Mouse (Mus musculus) heart, embryonic 13.5 days (tissue): ENCODE results near the gene Apoc2. TPM values are rescaled to one million over a fixed set of nuclear protein-coding genes. Genes with fewer than 3 reads are reported as not detected.
A peak's percentile ranks its signal among the peaks of the same experiment; 100 is the strongest.

ENCODE experiments used
- ATAC-seq: fragments of 200-750 bp; cut with Nextera tagmentation; 2 replicates; pipeline ENCODE4 v1.8.0; 2017; ENCODE audit warnings: moderate TSS enrichment; ENCODE audit not compliant: insufficient number of reproducible peaks, low FRiP score, low TSS enrichment; ENCODE audit errors: extremely low read depth
- H3K27ac ChIP-seq: fragments of 300-500 bp; sonication (generic); replicated peaks from 2 replicates; pipeline ENCODE4 v1.5.1; 2015; ENCODE audit warnings: moderate library complexity, mild to moderate bottlenecking, inconsistent platforms
- H3K27me3 ChIP-seq: fragments of 300-500 bp; sonication (generic); replicated peaks from 2 replicates; pipeline ENCODE4 v1.6.1; 2015; ENCODE audit warnings: mild to moderate bottlenecking, inconsistent platforms
- H3K36me3 ChIP-seq: fragments of 300-500 bp; sonication (generic); 2 replicates; pipeline ENCODE4 v1.6.1; 2015; ENCODE audit warnings: mild to moderate bottlenecking, inconsistent platforms
- H3K4me1 ChIP-seq: fragments of 300-500 bp; sonication (generic); 2 replicates; pipeline ENCODE4 v1.6.1; 2015; ENCODE audit warnings: inconsistent platforms
- H3K4me2 ChIP-seq: fragments of 300-500 bp; sonication (generic); 2 replicates; pipeline ENCODE4 v1.6.1; 2015; ENCODE audit warnings: inconsistent platforms, mild to moderate bottlenecking, moderate library complexity
- H3K4me3 ChIP-seq: fragments of 300-500 bp; sonication (generic); 2 replicates; pipeline ENCODE4 v1.5.1; 2015; ENCODE audit warnings: moderate library complexity, mild to moderate bottlenecking, inconsistent platforms
- H3K9ac ChIP-seq: fragments of 300-500 bp; sonication (generic); 2 replicates; pipeline ENCODE4 v1.6.1; 2015; ENCODE audit warnings: inconsistent platforms, mild to moderate bottlenecking, moderate library complexity
- H3K9me3 ChIP-seq: fragments of 300-500 bp; sonication (generic); 2 replicates; pipeline ENCODE4 v1.6.1; 2016; ENCODE audit warnings: inconsistent platforms
- WGBS: fragments of 180-500 bp; shearing (Covaris S2); methylation state at CpG from one replicate; pipeline ENCODE4 v1.1.7; 2015; ENCODE audit warnings: mixed read lengths; 5-methylcytosine and 5-hydroxymethylcytosine counted together
- polyA plus RNA-seq: library from polyadenylated mRNA; unstranded; fragments of >200 nt; fragmentation: Nextera tagmentation; extraction: Ambion mirVana; gene quantifications from 2 replicates; pipeline ENCODE4 v1.2.1, GENCODE M21; 2015

The Apoc2 gene
- polyA plus RNA-seq, result 3.6 and 22.3 TPM in 2 replicates

- no peak for ATAC-seq
- 52% methylated on average over 8 of the region's 8 CpGs for WGBS
- no peaks in the 10 kb centered on the region for H3K9me3 ChIP-seq
- no peak within 1 kb of the TSS for H3K4me2 ChIP-seq
- no peaks in the 10 kb centered on the region for H3K36me3 ChIP-seq
- no peak within 1 kb of the TSS for H3K9ac ChIP-seq
- no peak within 1 kb of the TSS for H3K4me3 ChIP-seq
- no peak within 1 kb of the TSS for H3K27ac ChIP-seq
- no peaks in the 10 kb centered on the region for H3K27me3 ChIP-seq
- peaks cover 7% of the 10 kb centered on the region; the same call in 1 of the 2 replicates for H3K4me1 ChIP-seq
These were observed at the start of gene Apoc2 for GRCm38 (mm10) chr7:19677872-19678271. TSS of gene Apoc2 (minus strand) at chr7:19677941.

DNA sequence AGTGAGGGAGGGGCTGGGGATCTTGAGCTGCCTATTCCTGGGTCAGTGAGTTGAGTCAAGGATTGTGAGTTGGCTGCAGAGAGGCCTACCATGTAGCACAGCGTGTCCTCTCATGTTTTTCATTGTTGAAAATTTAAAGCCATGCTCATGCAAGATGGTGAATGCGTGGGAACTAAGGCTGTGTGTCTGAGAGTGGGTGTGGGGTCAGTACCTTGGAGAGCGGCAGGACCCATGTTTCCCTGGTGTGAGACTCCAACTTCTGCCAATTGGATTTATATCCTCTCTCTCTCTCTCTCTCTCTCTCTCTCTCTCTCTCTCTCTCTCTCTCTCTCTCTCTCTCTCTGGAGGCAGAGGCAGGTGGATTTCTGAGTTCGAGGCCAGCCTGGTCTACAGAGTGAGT lies 48.8 kb upstream of the Apoc2 start:
- peaks cover 100% of the 10 kb centered on the region for H3K36me3 ChIP-seq
- WGBS, result 88% methylated on average over 4 of the region's 4 CpGs
- no peaks in the 10 kb centered on the region for H3K27me3 ChIP-seq

DNA sequence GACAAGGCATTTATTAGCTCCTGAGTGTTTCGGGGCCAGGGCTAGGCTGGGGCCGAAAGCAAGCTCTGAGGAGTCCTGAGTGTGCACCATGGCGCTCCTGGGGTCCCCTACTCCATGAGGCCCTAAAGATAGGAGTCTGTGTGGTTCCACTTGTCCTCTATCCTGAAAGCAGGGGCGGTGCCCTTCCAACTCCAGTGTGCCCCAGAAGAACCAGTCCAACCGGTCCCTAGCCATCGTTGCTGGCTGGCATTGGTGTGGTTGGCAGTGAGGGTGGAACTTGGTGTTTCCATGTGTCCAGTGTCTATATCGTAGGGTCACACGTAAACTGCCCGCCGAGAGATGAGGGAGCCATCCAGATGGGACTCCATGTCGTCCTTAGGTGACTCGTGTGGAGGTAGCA lies 46.4 kb upstream of the Apoc2 start:
- peaks cover 11% of the 10 kb centered on the region for H3K9me3 ChIP-seq
- H3K27me3 ChIP-seq, result no peaks in the 10 kb centered on the region
- WGBS, result 95% methylated on average over 12 of the region's 12 CpGs
- H3K9ac ChIP-seq, result no peak overlapping the region
- no peak overlapping the region for H3K4me2 ChIP-seq
- no peaks in the 10 kb centered on the region for H3K4me1 ChIP-seq
- H3K4me3 ChIP-seq, result no peak overlapping the region
- no peak for ATAC-seq
- H3K27ac ChIP-seq, result 0 out of 2 replicates have a peak overlapping the region, but pooled peaks have one; percentile 9
- peaks cover 100% of the 10 kb centered on the region for H3K36me3 ChIP-seq

More for the DNA sequence above, 48.8 kb upstream of the Apoc2 start:
- H3K4me3 ChIP-seq, result no peak overlapping the region
- H3K4me1 ChIP-seq, result no peaks in the 10 kb centered on the region
- no peak overlapping the region for H3K4me2 ChIP-seq
- no peaks in the 10 kb centered on the region for H3K9me3 ChIP-seq
- ATAC-seq, result no peak
- no peak overlapping the region for H3K27ac ChIP-seq
- no peak overlapping the region for H3K9ac ChIP-seq

DNA sequence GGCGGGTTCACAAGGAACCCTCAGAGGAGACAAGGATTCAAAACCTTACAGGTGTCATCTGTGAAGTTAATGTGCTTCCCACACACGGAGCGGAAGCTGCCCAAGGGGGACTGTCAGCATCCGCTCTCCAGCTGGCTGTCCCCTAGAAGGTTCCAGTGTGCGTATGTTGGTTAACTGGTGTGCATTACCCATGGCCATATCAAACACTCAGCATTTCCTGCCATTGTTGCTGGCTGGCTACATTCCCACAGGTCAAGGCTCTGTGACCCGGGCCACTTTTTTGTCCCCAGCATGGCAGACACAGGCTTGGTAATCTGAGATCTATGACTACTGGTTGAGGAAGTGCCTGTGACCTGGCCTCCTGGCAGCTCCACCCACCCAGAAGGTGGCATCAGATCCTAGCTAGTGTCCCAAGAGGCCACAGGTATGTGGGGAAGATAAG lies 45.0 kb upstream of the Apoc2 start:
- no peaks in the 10 kb centered on the region for H3K4me1 ChIP-seq
- H3K27ac ChIP-seq, result peak overlapping the region; percentile 78
- WGBS, result 73% methylated on average over 6 of the region's 6 CpGs
- H3K9ac ChIP-seq, result no peak overlapping the region
- ATAC-seq, result no peak
- no peaks in the 10 kb centered on the region for H3K27me3 ChIP-seq
- H3K9me3 ChIP-seq, result peaks cover 11% of the 10 kb centered on the region
- no peak overlapping the region for H3K4me2 ChIP-seq
- no peak overlapping the region for H3K4me3 ChIP-seq
- peaks cover 97% of the 10 kb centered on the region for H3K36me3 ChIP-seq

DNA sequence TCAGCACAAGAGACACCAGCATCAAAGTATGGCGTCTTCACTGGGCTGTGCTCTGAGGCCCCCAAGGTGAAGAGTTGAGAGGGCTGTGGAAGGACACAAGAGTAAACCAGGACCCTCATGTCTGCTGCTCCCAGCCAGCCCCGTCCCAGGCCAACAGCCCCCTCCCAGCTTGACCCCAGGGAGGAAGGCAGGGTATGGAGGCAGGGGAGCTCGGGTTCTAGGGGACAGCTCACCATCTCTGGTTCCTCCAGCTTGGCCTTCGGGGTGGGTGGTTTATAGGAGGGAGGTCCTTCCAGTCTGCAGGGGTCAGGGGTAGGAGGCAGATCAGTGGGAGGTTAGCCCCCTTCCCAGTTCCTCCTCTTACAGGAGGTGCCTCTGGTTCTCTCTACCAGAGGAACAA lies 41.5 kb upstream of the Apoc2 start:
- H3K4me2 ChIP-seq, result no peak overlapping the region
- H3K27ac ChIP-seq, result no peak overlapping the region
- peaks cover 15% of the 10 kb centered on the region for H3K4me1 ChIP-seq
- no peak for ATAC-seq
- WGBS, result 85% methylated on average over 4 of the region's 4 CpGs
- no peaks in the 10 kb centered on the region for H3K27me3 ChIP-seq
- H3K9ac ChIP-seq, result no peak overlapping the region
- H3K4me3 ChIP-seq, result no peak overlapping the region
- H3K9me3 ChIP-seq, result peaks cover 11% of the 10 kb centered on the region
- peaks cover 72% of the 10 kb centered on the region for H3K36me3 ChIP-seq

- no peak overlapping the region for H3K9ac ChIP-seq
- H3K4me2 ChIP-seq, result no peak overlapping the region
- peaks cover 72% of the 10 kb centered on the region for H3K36me3 ChIP-seq
- 82% methylated on average over 5 of the region's 5 CpGs for WGBS
- no peaks in the 10 kb centered on the region for H3K27me3 ChIP-seq
- no peak overlapping the region for H3K4me3 ChIP-seq
- peaks cover 23% of the 10 kb centered on the region for H3K4me1 ChIP-seq
- H3K27ac ChIP-seq, result no peak overlapping the region
- no peak for ATAC-seq
- peaks cover 11% of the 10 kb centered on the region for H3K9me3 ChIP-seq
These were observed 40.7 kb upstream of the Apoc2 start for GRCm38 (mm10) chr7:19718297-19718952.

- H3K27me3 ChIP-seq, result no peaks in the 10 kb centered on the region
- no peak overlapping the region for H3K27ac ChIP-seq
- ATAC-seq, result no peak
- H3K9me3 ChIP-seq, result peaks cover 11% of the 10 kb centered on the region
- H3K4me2 ChIP-seq, result no peak overlapping the region
- peaks cover 25% of the 10 kb centered on the region for H3K4me1 ChIP-seq
- no peak overlapping the region for H3K4me3 ChIP-seq
- 80% methylated on average over 4 of the region's 4 CpGs for WGBS
- H3K36me3 ChIP-seq, result peaks cover 72% of the 10 kb centered on the region
- H3K9ac ChIP-seq, result no peak overlapping the region
These were observed 39.6 kb upstream of the Apoc2 start for GRCm38 (mm10) chr7:19717346-19717745.

DNA sequence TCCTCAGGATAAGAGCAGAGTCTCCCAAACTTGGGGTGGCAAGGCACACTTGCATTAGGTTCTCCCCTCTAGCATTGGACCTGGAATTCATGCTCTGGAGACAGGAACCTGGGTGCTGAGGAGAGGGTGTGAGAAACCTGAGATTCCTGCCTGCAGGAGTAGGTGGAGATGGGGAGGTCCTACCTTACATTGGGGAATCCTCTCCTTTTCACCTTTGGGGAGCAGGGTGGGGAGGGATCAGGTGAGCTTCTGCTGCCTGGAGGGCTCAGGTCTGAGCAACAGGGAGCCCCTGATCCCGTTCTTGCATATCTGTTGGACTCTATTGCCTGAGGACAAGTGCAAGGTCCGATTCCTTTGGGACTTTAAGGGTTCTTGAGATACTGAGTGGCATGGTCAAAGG lies 39.1 kb upstream of the Apoc2 start:
- Histone ChIP-seq H3K27ac (peak overlapping the region; percentile 85), H3K4me3 (peak overlapping the region; percentile 49), H3K4me2 (peak overlapping the region; percentile 76), H3K27me3 (no peaks in the 10 kb centered on the region), H3K9me3 (peaks cover 11% of the 10 kb centered on the region), H3K9ac (peak overlapping the region; percentile 67; the same call in 1 of the 2 replicates), H3K36me3 (peaks cover 72% of the 10 kb centered on the region), H3K4me1 (peaks cover 25% of the 10 kb centered on the region)
- no peak for ATAC-seq
- WGBS, result 74% methylated on average over 2 of the region's 2 CpGs

DNA sequence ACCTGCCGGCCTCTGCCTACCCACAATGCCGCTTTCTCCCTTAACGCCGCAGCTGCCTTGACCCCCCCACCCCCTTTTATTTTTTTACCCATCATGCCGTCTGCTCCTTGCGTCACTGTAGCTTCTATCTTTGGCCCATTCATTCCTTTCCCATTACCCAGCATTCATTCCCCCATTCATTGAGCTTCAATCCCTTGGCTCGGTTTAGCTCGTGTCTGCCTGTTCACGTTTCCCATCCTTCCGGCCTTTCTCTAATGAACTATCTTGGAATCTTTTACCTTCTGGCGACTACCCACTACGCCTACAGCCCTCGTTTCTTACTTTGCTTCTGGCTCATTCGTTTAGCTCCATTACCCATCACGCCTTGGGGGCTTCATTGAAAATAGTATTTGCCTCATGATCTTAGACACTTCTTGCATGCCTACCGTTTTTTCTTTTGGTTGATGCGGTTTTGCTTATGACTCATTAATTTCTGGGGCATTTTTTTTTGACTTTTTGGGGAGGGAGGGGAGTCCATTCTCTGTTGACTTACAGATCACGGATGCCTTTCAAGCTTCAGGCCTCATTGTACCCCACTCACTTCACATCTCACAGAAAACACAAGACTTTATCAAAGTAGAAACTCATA lies 38.4 kb upstream of the Apoc2 start:
- no peaks in the 10 kb centered on the region for H3K27me3 ChIP-seq

DNA sequence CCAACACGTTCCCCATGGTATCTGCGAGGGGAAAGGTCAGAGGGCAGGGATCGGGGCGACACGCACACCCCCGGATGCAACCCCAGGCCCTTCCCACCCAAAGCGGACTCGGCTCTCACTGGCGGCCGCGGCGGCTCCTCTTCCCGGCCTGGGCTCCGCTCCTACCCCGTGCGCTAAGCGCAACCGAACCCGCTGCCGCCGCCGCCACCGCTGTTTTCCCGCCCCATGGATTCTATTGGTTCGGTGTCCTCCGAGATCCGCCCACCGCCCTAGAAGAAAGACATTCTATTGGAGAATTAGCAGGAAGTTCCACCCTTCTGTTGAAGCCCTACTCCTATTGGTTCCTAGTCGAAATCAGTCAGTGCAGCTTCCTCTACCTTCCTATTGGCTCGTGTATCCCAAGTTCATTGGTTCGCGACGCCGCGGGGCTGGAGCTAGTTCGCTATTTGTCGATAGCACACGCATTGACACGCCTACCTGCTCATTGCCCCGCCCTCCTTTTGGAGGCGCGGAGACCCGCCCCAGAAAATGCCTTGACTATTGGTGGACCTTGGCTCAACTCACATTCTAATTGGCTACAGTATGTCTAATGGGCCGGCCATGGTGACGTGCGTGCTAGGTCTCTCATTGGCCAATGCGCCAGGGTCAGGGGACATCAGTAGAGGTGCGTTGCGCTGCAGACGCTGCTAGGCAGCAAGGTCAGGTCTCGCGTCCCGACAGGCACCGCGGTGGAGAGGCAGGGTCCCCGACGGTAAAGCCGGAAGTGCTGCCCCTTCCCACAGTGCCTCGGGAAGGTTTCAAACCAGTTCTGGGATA lies 37.7 kb upstream of the Apoc2 start, which contains the start of gene Tomm40:
TSS of gene Tomm40 (minus strand) at position 200 of the 816 bp plus-strand sequence.
- ATAC-seq, result peak; percentile 97
- peak within 1 kb of the TSS; percentile 85 for H3K27ac ChIP-seq
- peak within 1 kb of the TSS; percentile 93 for H3K4me2 ChIP-seq
- H3K27me3 ChIP-seq, result no peaks in the 10 kb centered on the region
- peaks cover under 1% of the 10 kb centered on the region; the same call in 1 of the 2 replicates for H3K9me3 ChIP-seq
- peaks cover 72% of the 10 kb centered on the region for H3K36me3 ChIP-seq
- H3K9ac ChIP-seq, result peak within 1 kb of the TSS; percentile 98
- under 1% methylated on average over 52 of the region's 59 CpGs for WGBS
- H3K4me3 ChIP-seq, result peak within 1 kb of the TSS; percentile 96
- peaks cover 25% of the 10 kb centered on the region for H3K4me1 ChIP-seq

More for the DNA sequence above, 38.4 kb upstream of the Apoc2 start:
- no peak for ATAC-seq
- H3K4me1 ChIP-seq, result peaks cover 25% of the 10 kb centered on the region
- H3K9me3 ChIP-seq, result peaks cover 8% of the 10 kb centered on the region
- H3K4me2 ChIP-seq, result peak overlapping the region; percentile 76
- 6% methylated on average over 18 of the region's 18 CpGs for WGBS
- peak overlapping the region; percentile 49 for H3K4me3 ChIP-seq
- peak overlapping the region; percentile 85 for H3K27ac ChIP-seq
- peaks cover 72% of the 10 kb centered on the region for H3K36me3 ChIP-seq
- H3K9ac ChIP-seq, result peak overlapping the region; percentile 67

DNA sequence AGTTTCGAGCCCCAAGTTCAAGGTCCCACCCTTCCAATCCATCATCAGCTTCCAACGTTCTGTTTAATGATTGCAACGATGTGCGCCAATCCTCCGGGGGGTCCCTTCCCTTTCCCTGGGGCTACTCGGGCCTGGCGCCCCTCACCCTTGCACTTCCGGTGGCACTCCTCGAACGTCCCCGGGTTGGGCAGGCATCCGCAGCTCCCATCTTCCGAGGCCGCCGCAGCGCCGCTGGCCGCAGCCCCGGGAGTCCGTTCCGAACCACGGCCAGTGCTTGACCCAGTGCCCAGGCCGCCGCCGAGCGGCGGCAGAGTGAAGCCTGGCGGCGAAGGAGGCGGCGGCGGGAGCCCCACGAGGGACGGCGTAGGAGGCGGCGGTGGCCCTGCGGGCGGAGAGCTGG lies 37.1 kb upstream of the Apoc2 start:
- Histone ChIP-seq H3K9ac (peak overlapping the region; percentile 98), H3K27ac (peak overlapping the region; percentile 84), H3K27me3 (no peaks in the 10 kb centered on the region), H3K36me3 (peaks cover 72% of the 10 kb centered on the region), H3K4me3 (peak overlapping the region; percentile 96), H3K4me2 (peak overlapping the region; percentile 93), H3K9me3 (no peaks in the 10 kb centered on the region), H3K4me1 (peaks cover 25% of the 10 kb centered on the region)
- no peak for ATAC-seq
- WGBS, result under 1% methylated on average over 38 of the region's 39 CpGs
